Comparison of ENCODE assay signal across 8 mouse cellular contexts in genomic region chr6:29735689-29736451, GRCm38 (mm10). TPM values are rescaled to one million over a fixed set of nuclear protein-coding genes. Genes with fewer than 3 reads are reported as not detected.
DNase-seq lines count a peak whose midpoint lies in the region; ATAC-seq and TF ChIP-seq lines count a peak whose summit lies in the region.

No protein-coding gene starts in this region.

- no peak overlapping the region for H3K27ac ChIP-seq in spleen, adult 2 months (ENCODE audit: insufficient read depth, low read length)
- H3K27ac ChIP-seq in heart, adult 2 months = peak overlapping the region; percentile 79
- H3K27ac ChIP-seq in lung, embryonic 14.5 days (ENCODE audit: low read depth) = peak overlapping the region; percentile 99
- H3K27ac ChIP-seq in olfactory bulb, adult 2 months (ENCODE audit: insufficient read depth, low read depth, low read length) = no peak overlapping the region

- H3K4me3 ChIP-seq in spleen, adult 2 months (ENCODE audit: extremely low read depth, insufficient read depth, insufficient read length) = peak overlapping the region; percentile 53
- peak overlapping the region; percentile 96 for H3K4me3 ChIP-seq in heart, adult 2 months
- peak overlapping the region; percentile 92 for H3K4me3 ChIP-seq in lung, embryonic 14.5 days (ENCODE audit: low read depth, low read length)
- H3K4me3 ChIP-seq in olfactory bulb, adult 2 months (ENCODE audit: insufficient read depth, low read depth, low read length) = peak overlapping the region; percentile 58

- peaks cover 12% of the 10 kb centered on the region for H3K27me3 ChIP-seq in spleen, adult 2 months (ENCODE audit: control insufficient read depth, insufficient read depth, low read length)
- no peaks in the 10 kb centered on the region for H3K27me3 ChIP-seq in heart, adult 2 months (ENCODE audit: control insufficient read depth, insufficient read depth, low read length)
- no peaks in the 10 kb centered on the region for H3K27me3 ChIP-seq in lung, embryonic 14.5 days (ENCODE audit: insufficient read depth, low read length)

- peak; percentile 85 for ATAC-seq in lung, embryonic 14.5 days (ENCODE audit: insufficient read depth)

- 1% methylated on average over 75 of the region's 75 CpGs for WGBS in spleen, adult 2 months
- WGBS in heart, adult 2 months = 1% methylated on average over 75 of the region's 75 CpGs
- under 1% methylated on average over 75 of the region's 75 CpGs for WGBS in lung, embryonic 14.5 days
- WGBS in olfactory bulb, adult 2 months = under 1% methylated on average over 75 of the region's 75 CpGs

- no peaks in the 10 kb centered on the region for H3K36me3 ChIP-seq in spleen, adult 2 months (ENCODE audit: control insufficient read depth, insufficient read depth, low read length)
- no peaks in the 10 kb centered on the region for H3K36me3 ChIP-seq in heart, adult 2 months (ENCODE audit: control insufficient read depth, insufficient read depth, low read length)
- H3K36me3 ChIP-seq in lung, embryonic 14.5 days (ENCODE audit: insufficient read depth) = peaks cover 10% of the 10 kb centered on the region; the same call in 1 of the 2 replicates

- H3K9me3 ChIP-seq in lung, embryonic 14.5 days (ENCODE audit: low read depth, low read length) = no peaks in the 10 kb centered on the region

- TF ChIP-seq CTCF in spleen, adult 2 months (IDR thresholded peaks at IDR 0.05; ENCODE audit: extremely low read depth, insufficient read depth, insufficient read length, insufficient replicate concordance) = no peak
- no peak for TF ChIP-seq CTCF in heart, adult 2 months (IDR thresholded peaks at IDR 0.05)
- no peak for TF ChIP-seq CTCF in lung, embryonic 14.5 days (IDR thresholded peaks at IDR 0.05; ENCODE audit: low read depth)
- TF ChIP-seq CTCF in olfactory bulb, adult 2 months (IDR thresholded peaks at IDR 0.05; ENCODE audit: insufficient read depth, low read depth, low read length) = no peak

- TF ChIP-seq POLR2A in spleen, adult 2 months (IDR thresholded peaks at IDR 0.05; ENCODE audit: low read depth, low read length) = no peak
- TF ChIP-seq POLR2A in heart, adult 2 months (IDR thresholded peaks at IDR 0.05; ENCODE audit: insufficient read depth, low read depth, low read length) = no peak
- TF ChIP-seq POLR2A in olfactory bulb, adult 2 months (IDR thresholded peaks at IDR 0.05; ENCODE audit: insufficient read depth, low read depth, low read length) = no peak

- H3K9ac ChIP-seq in heart, adult 2 months (ENCODE audit: low read depth, low read length) = peak overlapping the region; percentile 97
- peak overlapping the region; percentile 99 for H3K9ac ChIP-seq in lung, embryonic 14.5 days

- TF ChIP-seq EP300 in heart, adult 2 months (IDR thresholded peaks at IDR 0.05; ENCODE audit: insufficient read depth, low read depth, low read length) = no peak

- peaks cover 2% of the 10 kb centered on the region; the same call in 1 of the 2 replicates for H3K79me2 ChIP-seq in heart, adult 2 months (replicated peaks; ENCODE audit: control insufficient read depth, insufficient read depth, low read length)

- H3K4me2 ChIP-seq in lung, embryonic 14.5 days = peak overlapping the region; percentile 98

- intact Hi-C loops in heart, adult 2 months (cut with DNase I) = no loop called here

- H3K4me1 ChIP-seq in spleen, adult 2 months (ENCODE audit: control insufficient read depth, insufficient read depth, insufficient read length) = peaks cover 6% of the 10 kb centered on the region; the same call in 1 of the 2 replicates
- peaks cover 5% of the 10 kb centered on the region for H3K4me1 ChIP-seq in heart, adult 2 months (ENCODE audit: control insufficient read depth, insufficient read depth, low read length)
- H3K4me1 ChIP-seq in lung, embryonic 14.5 days (ENCODE audit: insufficient read depth) = peaks cover 11% of the 10 kb centered on the region
- H3K4me1 ChIP-seq in olfactory bulb, adult 2 months (ENCODE audit: control insufficient read depth, insufficient read depth, low read length) = peaks cover 9% of the 10 kb centered on the region

- no peak for DNase-seq in spleen, adult 2 months (ENCODE audit: low read depth in 1 of 2, low spot score in 2 of 2)
- DNase-seq in spleen, postnatal 14 days (ENCODE audit: low spot score in 2 of 2) = no peak
- DNase-seq in embryo, embryonic 11.5 days (ENCODE audit: low read depth, low spot score) = peak; percentile 48
- peak; percentile 72 to 77 for DNase-seq in heart, adult 2 months
- DNase-seq in kidney, adult 11 months = peak; percentile 48
- DNase-seq in lung, embryonic 14.5 days = peak; percentile 77
- DNase-seq in layer of hippocampus, adult 8-10 months (ENCODE audit: low spot score in 2 of 2) = no peak

RNA-seq across cellular contexts. Expression of gene Smo, which starts 0.6 kb away (rescaled TPM):
- polyA plus RNA-seq in spleen, adult 2 months (2012; rRNA removed) = 7.2 and 8.8 TPM in 2 replicates
- 1 to 10 TPM; 8.3 to 8.5 TPM for total RNA-seq in heart, adult 2 months (2021)
- 12.7 and 16.4 TPM in 2 replicates for polyA plus RNA-seq in heart, adult 2 months (2012; rRNA removed)
- 60.9 and 69.1 TPM in 2 replicates for polyA plus RNA-seq in lung, embryonic 14.5 days (2014; fragmentation: Nextera tagmentation; extraction: Ambion mirVana)
- not detected in 2 replicates for polyA plus RNA-seq in olfactory bulb, adult 2 months (2012; ENCODE audit: insufficient read depth, insufficient read length, low replicate concordance, missing spikeins)
- total RNA-seq in layer of hippocampus, adult 8-10 months (2022) = 10 to 100 TPM; 17.0 to 18.9 (median 18.1) TPM

RNA-seq across cellular contexts. Expression of gene Ahcyl2, which starts 31.9 kb away (rescaled TPM):
- polyA plus RNA-seq in spleen, adult 2 months (2012; rRNA removed) = 9.4 and 10.7 TPM in 2 replicates
- total RNA-seq in heart, adult 2 months (2021) = 10 to 100 TPM; 14.7 to 15.6 TPM
- polyA plus RNA-seq in heart, adult 2 months (2012; rRNA removed) = 10.5 and 16.2 TPM in 2 replicates
- polyA plus RNA-seq in lung, embryonic 14.5 days (2014; fragmentation: Nextera tagmentation; extraction: Ambion mirVana) = 10.1 and 12.4 TPM in 2 replicates
- 277 TPM in 1 of 2 replicates, not detected in the other for polyA plus RNA-seq in olfactory bulb, adult 2 months (2012; ENCODE audit: insufficient read depth, insufficient read length, low replicate concordance, missing spikeins)
- 100 to 1,000 TPM; 200 to 239 (median 221) TPM for total RNA-seq in layer of hippocampus, adult 8-10 months (2022)

RNA-seq across cellular contexts. Expression of gene Tspan33, which starts 41.8 kb away (rescaled TPM):
- polyA plus RNA-seq in spleen, adult 2 months (2012; rRNA removed) = 53.8 and 55.2 TPM in 2 replicates
- 1 to 10 TPM; 2.2 to 2.5 TPM for total RNA-seq in heart, adult 2 months (2021)
- polyA plus RNA-seq in heart, adult 2 months (2012; rRNA removed) = 1.8 and 2.7 TPM in 2 replicates
- polyA plus RNA-seq in lung, embryonic 14.5 days (2014; fragmentation: Nextera tagmentation; extraction: Ambion mirVana) = 2.0 and 2.1 TPM in 2 replicates
- not detected in 2 replicates for polyA plus RNA-seq in olfactory bulb, adult 2 months (2012; ENCODE audit: insufficient read depth, insufficient read length, low replicate concordance, missing spikeins)
- 10 to 100 TPM; 28.4 to 37.6 (median 33.5) TPM for total RNA-seq in layer of hippocampus, adult 8-10 months (2022)

Comparison
In these comparisons a context has a peak if more than half of its experiments do, and no peak if none do; other contexts are left out.
1. DNase-seq: peak in embryo, embryonic 11.5 days (single experiment), heart, adult 2 months (2 of 2), kidney, adult 11 months (single experiment) and lung, embryonic 14.5 days (single experiment); none in spleen, adult 2 months (0 of 2), spleen, postnatal 14 days (0 of 2) and layer of hippocampus, adult 8-10 months (0 of 2).
2. H3K27ac ChIP-seq: peak in heart, adult 2 months (single experiment) and lung, embryonic 14.5 days (single experiment); none in spleen, adult 2 months (single experiment) and olfactory bulb, adult 2 months (single experiment).
3. RNA of gene Tspan33, which starts 41.8 kb away (polyA plus RNA-seq): 53.8 to 55.2 TPM in spleen, adult 2 months; 1.8 to 2.7 TPM in heart, adult 2 months, 2.0 to 2.1 TPM in lung, embryonic 14.5 days and not detected in olfactory bulb, adult 2 months; every median in the first group is over 10 times any median in the second.
4. Peak in every context shown above with its lines, with median percentiles within 50 percentile points of each other: H3K4me3 ChIP-seq.